Mouse (Mus musculus): ENCODE results near the gene Zfp777. TPM values are rescaled to one million over a fixed set of nuclear protein-coding genes. Genes with fewer than 3 reads are reported as not detected.

Zfp777 gene
- total RNA-seq, 2 experiments from 2014 or later = 22.3 to 23.0 TPM

- no peak for DNase-seq
These were observed 22.6 kb downstream of the Zfp777 start for GRCm38 (mm10) chr6:48025905-48026660.

- DNase-seq = no peak
These were observed 23.7 kb downstream of the Zfp777 start for GRCm38 (mm10) chr6:48024994-48025345.

- DNase-seq = no peak
These were observed 24.2 kb downstream of the Zfp777 start for GRCm38 (mm10) chr6:48024330-48024993.

- no peak for DNase-seq
These were observed 26.0 kb downstream of the Zfp777 start for GRCm38 (mm10) chr6:48022672-48023071.

GRCm38 (mm10) chr6:48021678-48022077, 27.0 kb downstream of the Zfp777 start:
- DNase-seq = no peak

GRCm38 (mm10) chr6:48020006-48020405, 28.7 kb downstream of the Zfp777 start:
- DNase-seq = no peak

GRCm38 (mm10) chr6:48016841-48017240, 31.9 kb downstream of the Zfp777 start:
- DNase-seq = no peak

GRCm38 (mm10) chr6:48016090-48016521, 32.6 kb downstream of the Zfp777 start:
- peak; percentile 72 for DNase-seq

GRCm38 (mm10) chr6:48010727-48011126, 38.0 kb downstream of the Zfp777 start:
- no peak for DNase-seq

GRCm38 (mm10) chr6:47995661-47996060, 53.0 kb downstream of the Zfp777 start:
- no peak for DNase-seq

- no peak for DNase-seq
These were observed 64.8 kb downstream of the Zfp777 start for GRCm38 (mm10) chr6:47983936-47984335.

GRCm38 (mm10) chr6:47978897-47979368, 69.8 kb downstream of the Zfp777 start:
- peak; percentile 61 for DNase-seq

- no peak for DNase-seq
These were observed 74.1 kb downstream of the Zfp777 start for GRCm38 (mm10) chr6:47974599-47974998.

Small RNA genes within 50 kb of the gene (microRNA-seq; reads per million reads assigned to microRNA genes)
- 0 reads per million in 2 experiments for gene Gm24563

Other genes starting within 250 kb of the Zfp777 start
- 10 to 100 TPM; 34.1 to 46.1 TPM for gene Pdia4, start 235.5 kb downstream of the Zfp777 start, total RNA-seq (2021)
- gene Zfp786, start 218.0 kb downstream of the Zfp777 start, total RNA-seq (2021) = under 1 TPM; 0.73 to 0.88 TPM
- 1 to 10 TPM; 5.3 to 7.0 TPM for gene Zfp398, start 213.2 kb downstream of the Zfp777 start, total RNA-seq (2021)
- gene Zfp282, start 171.7 kb downstream of the Zfp777 start, total RNA-seq (2021) = 10 to 100 TPM in 1 of 2 experiments, 1 to 10 TPM in 1; 9.2 to 10.5 TPM
- gene Zfp212, start 128.4 kb downstream of the Zfp777 start, total RNA-seq (2021) = 10 to 100 TPM in 1 of 2 experiments, 1 to 10 TPM in 1; 9.8 to 12.7 TPM
- gene Zfp956, start 95.5 kb downstream of the Zfp777 start, total RNA-seq (2021) = 1 to 10 TPM; 4.3 to 6.0 TPM
- 10 to 100 TPM; 12.3 to 17.5 TPM for gene Zfp746, start 37.7 kb upstream of the Zfp777 start, total RNA-seq (2021)

Data from gastrocnemius, postnatal 10 days (tissue).